Mouse (Mus musculus) mouse trophoblast stem cell (cell line): Measurements from ENCODE around the gene Slc44a5.

Source experiments
- in situ Hi-C, 2 experiments: fragments of 300-500 bp; cut with MseI, MboI; formaldehyde crosslinking; loops; 2 replicates in 1 of 2; 3 replicates in 1 of 2; pipeline ENCODE4 v1.15.1; 2025

Slc44a5 gene

GRCm38 (mm10) chr3:153973171-153973948, at the start of gene Slc44a5:
Gene Slc44a5, plus strand, starts transcription at chr3:153973436.
- in situ Hi-C loops = no loop called here

DNA sequence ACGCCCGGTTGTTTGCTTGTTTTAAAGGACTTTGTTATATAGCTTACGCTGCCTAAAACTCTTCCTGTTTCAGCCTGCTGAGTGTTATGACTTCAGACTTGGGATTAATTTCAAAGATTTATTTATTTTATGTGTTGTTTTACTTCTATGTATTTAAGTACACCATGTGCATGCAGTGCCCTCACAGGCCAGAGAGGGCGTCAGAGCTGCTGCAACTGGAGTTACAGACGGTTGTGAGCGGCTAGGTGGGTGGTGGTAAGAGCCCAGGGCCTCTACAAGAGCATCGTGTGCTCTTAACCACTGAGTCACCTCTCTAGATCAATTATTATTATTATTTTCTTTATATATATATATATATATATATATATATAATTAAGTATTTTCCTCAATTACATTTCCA, 46.9 kb upstream of the Slc44a5 start:
- in situ Hi-C loops = no loop called here

GRCm38 (mm10) chr3:153929526-153929925, 43.7 kb upstream of the Slc44a5 start:
- in situ Hi-C loops = no loop called here

DNA sequence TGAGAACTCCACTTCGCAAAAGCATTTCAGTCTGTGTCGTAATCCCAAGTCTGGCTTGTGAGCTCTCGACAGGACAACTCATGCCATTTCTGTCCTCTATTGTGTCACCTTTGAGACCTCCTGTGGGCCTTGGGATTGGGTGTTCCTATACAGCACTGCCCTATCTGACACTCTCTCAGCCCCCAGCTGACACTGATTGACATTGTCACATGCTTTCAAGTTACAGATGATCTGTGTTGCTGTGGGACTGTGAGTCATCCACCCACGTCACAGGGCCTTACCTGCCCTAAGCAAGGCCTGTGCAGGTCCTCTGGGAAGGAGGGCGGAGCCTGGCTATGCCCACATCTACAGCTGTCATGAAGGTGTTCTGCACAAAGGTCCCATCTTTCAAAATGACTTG, 40.8 kb upstream of the Slc44a5 start:
- in situ Hi-C loops = no loop called here

- in situ Hi-C loops = no loop called here
Measured at GRCm38 (mm10) chr3:153935878-153936277, 37.4 kb upstream of the Slc44a5 start.

GRCm38 (mm10) chr3:153937116-153937810, 36.0 kb upstream of the Slc44a5 start:
- in situ Hi-C loops = no loop called here

DNA sequence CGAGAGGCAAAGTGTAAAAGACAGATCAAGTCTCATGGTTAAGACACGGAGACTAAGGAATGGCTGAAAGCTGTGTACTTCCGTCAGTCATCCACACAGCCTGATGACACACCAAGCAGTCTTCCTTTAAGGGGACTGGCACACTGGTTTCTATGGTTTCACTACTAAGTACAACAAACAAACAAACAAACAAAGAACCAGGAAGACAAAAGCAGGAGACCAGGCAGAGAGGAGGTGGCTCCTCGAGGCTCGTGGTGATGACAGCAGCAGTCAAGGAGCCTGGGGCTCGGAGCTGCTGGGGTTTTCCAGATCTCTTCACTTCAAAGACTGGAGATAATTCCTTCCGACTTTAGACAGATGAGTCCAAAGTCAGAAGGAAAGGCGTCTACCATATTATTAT, 33.2 kb upstream of the Slc44a5 start:
- in situ Hi-C loops = no loop called here

DNA sequence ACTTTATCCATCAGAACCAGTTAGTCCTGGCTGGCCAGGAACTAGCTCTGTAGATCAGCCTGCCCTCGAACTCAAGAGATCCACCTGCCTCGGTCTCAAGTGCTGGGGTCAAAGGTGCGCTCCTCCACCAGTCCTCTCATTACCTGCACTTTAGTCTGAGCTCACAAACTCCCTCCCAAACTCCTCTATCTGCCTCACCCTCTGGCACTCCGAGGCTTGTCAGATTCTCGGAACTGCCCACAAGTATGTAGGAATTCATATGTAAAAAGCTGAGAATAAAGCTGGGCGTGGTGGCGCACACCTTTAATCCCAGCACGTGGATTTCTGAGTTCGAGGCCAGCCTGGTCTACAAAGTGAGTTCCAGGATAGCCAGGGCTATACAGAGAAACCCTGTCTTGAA, 32.8 kb upstream of the Slc44a5 start:
- in situ Hi-C loops = no loop called here

GRCm38 (mm10) chr3:153941613-153942012, 31.6 kb upstream of the Slc44a5 start:
- in situ Hi-C loops = no loop called here

- in situ Hi-C loops = no loop called here
Measured at GRCm38 (mm10) chr3:153943003-153943640, 30.1 kb upstream of the Slc44a5 start.

- in situ Hi-C loops = no loop called here
Measured at GRCm38 (mm10) chr3:153943901-153944334, 29.3 kb upstream of the Slc44a5 start.

- in situ Hi-C loops = no loop called here
Measured at GRCm38 (mm10) chr3:153944335-153944990, 28.8 kb upstream of the Slc44a5 start, which contains the start of gene Acadm. Gene Acadm, minus strand, starts transcription at chr3:153944632.

DNA sequence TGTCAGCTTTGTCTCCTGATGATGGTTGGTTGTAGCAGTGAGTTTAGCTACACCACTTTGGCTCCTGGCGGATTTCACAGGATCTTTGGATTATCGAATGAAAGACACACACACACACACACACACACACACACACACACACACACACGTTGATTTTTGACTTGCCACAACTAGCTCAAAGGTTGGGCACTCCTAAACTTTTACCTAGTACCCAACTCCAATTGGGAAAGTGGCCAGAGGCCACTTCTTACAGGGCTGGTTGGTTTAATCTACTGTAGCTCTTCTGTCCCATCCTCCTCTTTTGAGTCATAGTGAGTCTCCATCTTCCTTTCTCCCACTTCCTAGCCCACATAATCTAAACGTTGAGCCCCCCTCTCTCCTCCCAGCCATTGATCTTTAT, 26.0 kb upstream of the Slc44a5 start:
- in situ Hi-C loops = no loop called here

DNA sequence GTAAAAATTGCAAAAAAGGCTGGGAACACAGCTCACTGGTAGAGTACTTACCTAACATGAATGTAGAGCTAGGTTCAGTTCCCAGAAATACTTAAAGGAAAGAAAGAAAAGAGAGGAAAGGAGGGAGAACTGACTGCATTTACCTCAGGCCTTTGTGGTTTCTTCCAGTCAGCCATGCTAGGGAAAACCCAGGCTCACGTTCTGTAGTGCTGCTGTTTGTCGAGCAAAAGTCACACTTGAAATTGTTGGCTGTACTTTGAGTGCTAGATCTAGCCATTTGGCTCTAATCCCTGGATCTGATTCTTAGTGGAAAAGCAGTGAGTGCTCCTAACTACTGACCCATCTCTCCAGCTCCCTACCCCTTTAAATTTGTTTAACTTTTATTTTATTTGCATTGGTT, 25.1 kb upstream of the Slc44a5 start:
- in situ Hi-C loops = no loop called here

DNA sequence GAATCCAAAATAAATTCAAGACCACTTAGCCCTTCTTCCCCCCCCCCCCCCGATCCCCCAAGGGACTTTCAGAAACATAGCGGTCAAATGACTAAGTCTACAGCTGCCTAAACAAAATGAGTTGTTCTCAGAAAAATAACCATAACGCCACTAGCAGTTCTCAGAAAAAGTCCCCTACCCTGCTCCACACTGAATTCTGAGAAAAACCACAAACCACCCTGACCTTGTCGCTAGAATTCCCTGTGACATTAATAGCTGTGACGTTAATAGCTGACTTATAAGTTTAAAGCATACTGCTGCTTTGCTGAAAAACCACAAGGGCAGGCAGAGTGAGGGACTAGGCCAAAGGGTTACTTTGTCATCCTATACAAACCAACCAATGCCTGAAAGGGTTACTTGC, 15.3 kb upstream of the Slc44a5 start:
- in situ Hi-C loops = no loop called here

DNA sequence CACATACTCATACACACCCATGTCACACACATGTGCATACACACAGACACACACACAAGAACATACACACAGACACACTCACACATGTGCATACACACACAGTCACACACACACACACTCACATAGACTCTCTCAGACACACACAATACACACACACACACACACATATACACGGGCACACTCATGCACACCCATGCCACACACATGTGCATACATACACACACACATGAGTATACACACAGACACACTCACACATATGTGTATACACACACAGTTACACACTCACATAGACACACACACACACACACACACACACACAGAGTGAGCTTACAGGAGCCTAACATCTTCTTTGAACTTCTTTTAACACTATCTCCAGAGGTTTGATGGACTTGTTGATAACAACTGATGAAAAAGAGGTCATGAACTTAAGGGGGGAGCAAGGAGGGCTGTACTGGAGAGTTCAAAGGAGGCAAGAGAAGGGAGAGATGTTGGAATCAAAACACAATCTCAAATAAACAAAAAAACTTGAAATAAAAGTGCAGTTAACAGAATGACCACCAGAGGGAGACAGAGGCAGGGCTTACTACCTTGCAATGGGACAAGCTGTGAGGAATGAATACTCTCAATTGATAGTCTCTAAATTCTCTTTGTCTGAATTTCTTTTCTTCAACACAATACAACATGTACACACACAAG, 14.1 kb upstream of the Slc44a5 start:
- in situ Hi-C loops = no loop called here

DNA sequence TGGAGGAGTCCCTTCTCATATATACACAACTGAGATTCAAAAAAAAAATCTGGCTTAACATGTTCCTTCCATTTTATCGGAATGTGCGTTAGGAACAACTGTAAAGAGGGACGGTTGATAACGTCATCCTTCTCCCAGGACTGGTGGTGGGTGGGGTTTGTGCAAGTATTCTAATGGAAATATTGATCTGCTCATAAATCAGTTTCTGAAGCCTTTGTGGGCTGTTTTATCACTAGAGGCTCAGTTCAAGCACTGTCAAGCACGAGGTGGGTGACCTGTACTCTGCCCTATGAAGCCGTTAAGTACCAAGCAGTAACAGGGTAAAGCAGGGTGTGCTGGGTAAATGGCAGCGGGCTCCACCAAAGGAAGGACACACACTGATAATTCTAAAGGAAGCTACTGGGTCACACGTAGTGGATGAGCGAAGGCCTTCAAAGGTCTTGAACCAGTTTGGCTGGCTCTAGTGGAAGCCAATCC, 13.5 kb upstream of the Slc44a5 start:
- in situ Hi-C loops = loop anchor here in 1 of 2 experiments (5.0 kb wide), 1 partner anchor 268 kb away; no protein-coding TSS in a partner anchor

DNA sequence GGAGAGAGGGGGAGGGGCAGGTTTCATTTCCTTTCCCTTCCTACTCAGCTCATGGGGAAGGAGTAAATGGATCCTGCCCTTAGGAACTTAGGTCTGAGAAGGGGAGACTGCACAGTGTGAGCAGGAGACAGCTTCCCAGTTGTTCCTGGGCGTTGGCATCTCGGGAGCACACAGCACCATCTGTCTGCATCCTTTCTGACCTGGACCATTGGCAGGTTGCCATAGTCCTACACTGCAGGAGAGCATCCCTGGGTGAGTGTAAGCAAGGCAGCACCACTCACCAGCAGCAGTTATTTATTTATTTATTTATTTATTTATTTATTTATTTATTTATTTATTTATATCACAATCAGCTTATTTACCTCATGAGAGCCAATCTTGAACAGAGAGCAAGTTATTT, 12.4 kb upstream of the Slc44a5 start:
- in situ Hi-C loops = loop anchor here in 1 of 2 experiments (5.0 kb wide), 1 partner anchor 266 kb away; no protein-coding TSS in a partner anchor

DNA sequence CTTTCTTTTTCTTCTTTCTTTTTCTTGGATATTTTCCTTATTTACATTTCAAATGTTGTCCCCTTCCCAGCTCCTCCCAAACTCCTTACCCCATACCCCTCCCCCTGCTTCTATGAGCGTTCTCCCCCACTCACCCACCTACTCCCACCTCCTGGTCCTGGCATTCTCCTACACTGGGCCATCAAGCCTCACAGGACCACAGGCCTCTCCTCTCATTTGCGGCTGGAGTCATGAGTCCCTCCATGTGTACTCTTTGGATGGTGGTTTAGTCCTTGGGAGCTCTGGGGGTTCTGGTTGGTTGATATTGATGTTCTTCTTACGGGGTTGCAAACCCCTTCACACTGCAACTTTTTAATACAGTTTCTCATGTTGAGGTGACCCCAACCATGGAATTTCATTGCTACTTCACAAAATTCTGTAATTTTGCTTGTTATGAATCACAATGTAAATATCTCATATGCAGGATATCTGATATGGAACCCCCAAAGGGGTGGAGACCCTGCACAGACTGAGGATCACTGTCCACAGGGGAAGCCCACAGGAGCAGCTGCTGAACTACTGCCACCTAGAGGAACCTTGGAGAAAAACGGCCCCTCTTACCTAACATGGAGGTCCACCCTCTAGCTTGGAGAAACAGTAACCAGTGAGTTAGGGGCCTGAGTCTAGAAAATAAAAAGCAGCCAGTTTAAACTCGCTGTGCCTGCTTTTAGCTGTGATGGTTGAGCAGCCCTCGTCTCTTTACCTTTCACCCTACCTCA, 11.4 kb upstream of the Slc44a5 start:
- in situ Hi-C loops = loop anchor here in 1 of 2 experiments (5.0 kb wide), 1 partner anchor 265 kb away; no protein-coding TSS in a partner anchor

DNA sequence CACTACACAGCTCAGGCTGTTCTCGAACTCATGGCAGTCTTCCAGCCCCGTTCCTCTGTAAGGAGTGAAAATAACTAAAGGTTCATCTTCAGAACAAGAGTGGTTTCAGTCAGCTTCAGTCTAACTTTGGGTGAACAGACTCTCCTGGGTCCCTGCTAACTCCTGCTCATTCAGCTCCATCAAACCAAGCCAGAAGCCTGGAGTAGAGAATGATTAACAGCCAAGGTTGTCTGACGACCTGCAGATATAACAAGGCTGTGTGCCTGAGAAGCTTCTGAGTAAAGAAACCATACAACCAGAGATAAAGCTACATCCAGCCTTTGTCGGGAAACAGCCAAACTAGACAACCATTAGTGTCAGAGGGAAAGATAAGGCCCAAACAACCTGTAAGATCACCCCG, 5.8 kb upstream of the Slc44a5 start:
- in situ Hi-C loops = no loop called here
